Mouse (Mus musculus) yolk sac, embryonic 10.5 days (tissue): ENCODE results near the gene Slc9a8.

Experiments used
- DNase-seq: peaks from one replicate; pipeline ENCODE4 v3.0.0-alpha.2; 2017; ENCODE audit warnings: low spot score

Slc9a8 gene

DNA sequence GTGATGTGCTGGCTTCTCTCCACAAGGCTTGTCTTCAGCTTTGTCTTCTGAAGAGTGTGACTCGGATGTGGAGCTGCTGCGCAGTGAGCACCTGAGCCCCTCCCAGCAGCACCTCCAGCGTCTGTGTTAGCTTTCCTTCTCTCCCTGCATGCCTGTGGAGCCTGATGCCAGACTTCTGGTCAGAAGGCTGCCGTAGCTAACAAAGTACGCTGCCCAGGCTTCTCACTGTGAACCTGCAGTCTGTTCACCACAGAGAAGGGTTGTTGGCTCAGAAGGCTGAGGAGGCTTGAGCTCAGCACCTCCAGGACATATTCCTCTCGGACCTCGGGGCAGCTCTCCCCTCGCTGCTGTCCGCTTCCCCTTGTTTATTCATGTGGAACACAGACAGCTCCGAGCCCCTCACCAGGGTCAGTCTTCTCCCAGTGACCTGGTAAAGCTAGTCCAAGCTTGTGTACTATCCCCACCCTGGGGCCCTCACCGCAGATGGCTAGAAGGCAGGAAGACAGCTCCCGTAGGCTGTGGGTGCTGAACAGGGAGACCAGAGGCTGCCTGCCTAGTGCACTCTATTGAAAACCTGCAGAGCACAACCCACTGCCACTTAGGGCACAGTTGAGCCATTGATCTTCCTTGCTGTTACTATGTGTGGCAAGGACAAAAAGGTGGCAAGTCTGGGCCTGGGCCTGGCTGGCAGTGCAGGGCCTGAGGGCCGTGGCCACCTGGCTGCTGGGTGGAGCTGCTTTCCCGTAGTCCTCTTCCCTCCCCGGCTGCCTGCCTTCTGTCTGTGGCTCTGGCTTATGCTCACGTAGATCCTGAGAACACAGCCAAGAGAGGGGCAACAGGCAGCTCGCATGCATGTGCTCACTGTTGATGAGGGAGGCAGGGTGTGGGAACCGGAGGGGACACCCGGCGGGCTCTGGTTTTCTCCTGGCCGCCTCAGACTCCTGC is 28.1 kb downstream of the Slc9a8 start:
- DNase-seq, result no peak

DNA sequence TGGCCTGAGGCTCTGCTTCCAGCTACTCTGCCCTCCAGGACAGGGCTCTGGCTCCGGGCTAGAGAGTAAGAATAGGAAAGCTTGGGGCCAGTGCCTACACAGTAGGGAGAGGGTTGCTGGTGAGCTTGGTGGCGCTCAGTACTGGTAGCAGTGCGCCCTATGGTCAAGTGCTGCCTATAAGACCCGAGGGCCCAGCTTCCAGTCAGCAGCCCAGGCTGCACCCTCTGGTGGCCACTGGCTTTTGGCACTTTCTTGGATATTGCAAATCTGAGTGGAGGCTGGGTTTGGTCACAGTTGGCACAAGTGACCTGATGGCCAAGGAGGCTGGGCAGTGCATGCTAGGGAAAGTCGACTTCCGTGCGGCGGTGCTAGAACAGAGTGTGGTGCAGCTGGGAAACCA is 29.1 kb downstream of the Slc9a8 start:
- no peak for DNase-seq

DNA sequence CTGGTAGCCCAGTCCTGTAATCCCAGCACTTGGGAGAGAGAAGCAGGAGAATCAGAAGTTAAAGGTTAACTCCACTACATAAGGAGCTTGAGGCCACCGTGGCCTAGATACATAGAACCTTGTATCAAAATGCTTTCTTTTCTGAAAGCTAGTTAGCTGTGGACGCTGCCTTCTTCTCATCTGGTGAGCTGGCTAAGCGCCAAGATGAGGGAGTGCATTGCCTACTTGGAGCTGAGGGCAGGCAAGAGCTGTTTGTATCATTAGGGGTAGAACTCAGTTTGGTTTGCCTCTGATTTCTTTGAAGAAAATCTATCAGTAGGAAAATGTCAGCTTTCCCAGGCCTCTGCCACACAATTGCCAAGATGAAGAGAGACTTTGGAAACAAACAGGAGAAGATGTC is 32.3 kb downstream of the Slc9a8 start:
- no peak for DNase-seq

DNA sequence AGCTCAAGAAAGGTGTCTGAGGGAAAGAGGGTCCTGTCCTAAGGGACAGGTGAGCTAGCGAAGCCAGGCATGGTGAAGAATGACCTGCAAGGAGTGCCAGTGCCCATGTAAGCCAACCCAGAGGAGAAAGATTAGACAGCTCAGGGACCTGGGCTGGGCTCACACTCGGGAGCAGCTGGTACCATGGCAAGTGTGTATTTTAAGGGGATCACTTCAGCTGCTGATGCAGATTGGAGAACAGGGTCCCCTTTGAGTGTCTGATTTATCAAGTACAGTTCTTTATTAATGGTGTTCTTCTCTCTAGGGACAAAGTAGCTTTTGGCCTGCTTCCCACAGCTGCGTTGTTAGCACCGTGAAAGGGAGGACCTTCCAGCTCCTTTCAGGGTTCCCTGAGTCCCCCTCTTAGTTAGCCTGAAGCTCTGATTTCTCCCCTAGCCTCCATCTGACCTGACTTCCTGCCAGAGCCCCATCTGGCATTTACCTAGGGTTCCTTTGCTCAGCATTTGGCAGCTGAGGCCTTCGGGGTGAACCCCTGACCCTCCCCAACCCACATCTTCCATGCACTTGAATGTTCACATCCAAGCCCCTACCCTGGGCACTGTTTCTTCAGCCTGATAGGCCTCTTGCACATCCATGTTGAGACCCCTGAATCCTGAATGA is 35.0 kb downstream of the Slc9a8 start:
- no peak for DNase-seq

DNA sequence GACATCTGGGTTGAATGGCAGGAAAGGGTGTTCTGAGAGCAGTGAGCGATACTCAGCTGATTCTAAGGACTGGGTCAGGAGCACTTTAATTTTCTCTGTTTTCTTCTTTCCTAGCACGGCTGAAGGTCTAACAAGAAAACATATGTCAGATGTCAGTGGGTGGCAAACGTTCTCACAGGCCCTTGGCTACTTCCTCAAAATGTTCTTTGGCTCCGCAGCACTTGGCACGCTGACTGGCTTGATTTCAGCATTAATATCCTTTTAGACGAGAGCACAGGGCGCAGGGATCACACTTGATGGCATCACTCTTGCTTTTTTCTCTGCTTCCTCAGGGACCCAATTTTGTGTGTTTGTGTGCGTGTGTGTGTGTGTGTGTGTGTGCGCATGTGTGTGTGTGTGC is 35.7 kb downstream of the Slc9a8 start:
- no peak for DNase-seq

DNA sequence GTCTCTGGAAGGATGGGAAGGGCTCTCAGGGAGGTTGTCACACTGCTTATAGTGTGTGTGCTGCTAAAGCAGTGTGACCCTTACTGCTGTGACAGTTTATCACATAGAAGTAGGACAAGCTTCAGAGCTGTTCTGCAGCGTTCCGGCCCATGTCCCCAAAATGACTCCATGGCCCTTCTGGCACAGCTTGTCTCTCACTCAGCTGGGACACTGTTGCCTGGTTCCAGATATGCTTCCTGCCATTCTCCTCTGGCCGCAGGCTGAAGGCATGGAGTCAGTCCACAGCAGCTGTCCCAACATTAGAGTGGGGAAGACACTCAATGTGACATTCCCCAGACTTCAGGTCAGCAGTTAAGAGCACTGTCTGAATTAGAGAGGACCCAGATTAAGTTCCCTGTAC is 37.0 kb downstream of the Slc9a8 start:
- no peak for DNase-seq

DNA sequence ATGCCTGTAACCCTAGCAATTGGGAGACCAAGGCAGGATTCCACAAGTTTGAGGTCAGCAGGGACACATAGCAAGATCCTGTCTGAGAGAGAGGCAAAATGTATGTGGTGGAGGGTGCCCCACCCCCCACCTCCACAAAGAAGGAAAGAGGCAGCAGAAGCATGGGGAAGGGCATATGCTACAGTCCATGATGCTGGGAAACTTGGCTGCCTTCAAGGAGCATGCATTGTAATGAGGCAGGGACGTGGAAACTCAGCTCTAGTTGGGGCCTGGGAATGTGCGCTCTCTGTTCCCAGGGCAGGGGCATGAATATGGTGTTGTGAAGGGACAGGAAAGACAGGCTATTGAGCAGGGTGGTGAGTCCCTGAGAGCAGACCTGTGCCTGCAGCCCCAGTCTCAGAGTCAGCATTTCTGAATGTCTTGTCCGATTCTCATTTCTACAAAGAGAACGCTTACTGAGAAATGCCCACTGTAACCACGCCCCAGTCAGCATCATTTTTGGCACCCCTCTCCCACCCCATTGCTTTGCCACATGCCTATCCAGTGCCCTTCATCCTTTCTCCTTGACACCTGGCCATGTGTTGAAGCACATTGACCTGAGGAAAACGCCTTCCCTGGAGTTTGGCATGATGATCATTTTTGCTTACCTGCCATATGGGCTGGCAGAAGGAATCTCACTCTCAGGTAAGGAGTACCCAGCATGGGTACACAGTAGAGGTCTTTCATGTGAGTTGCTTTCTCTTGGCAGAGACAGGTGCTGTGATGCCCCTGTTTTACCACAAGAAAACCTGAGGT is 37.8 kb downstream of the Slc9a8 start:
- no peak for DNase-seq

DNA sequence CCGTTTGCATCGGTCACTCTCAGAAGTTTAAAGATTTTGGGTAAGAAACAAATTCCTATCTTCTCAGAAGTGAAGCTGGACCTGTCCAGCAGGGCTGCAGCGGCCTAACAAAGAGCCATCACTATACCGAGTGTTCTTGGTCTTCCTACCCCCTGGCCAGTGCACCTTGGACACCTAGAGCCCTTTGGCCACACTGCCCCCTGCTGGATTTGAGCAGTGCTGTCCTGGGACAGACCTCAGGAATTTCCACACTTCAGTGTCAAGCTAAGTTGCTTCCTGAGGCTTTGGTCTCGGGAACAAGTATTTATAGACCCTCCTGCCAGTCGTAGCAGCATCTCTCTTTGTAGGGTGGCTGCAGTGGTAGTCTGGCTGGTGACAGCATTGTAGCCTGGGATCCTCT is 41.4 kb downstream of the Slc9a8 start:
- peak; percentile 51 for DNase-seq

DNA sequence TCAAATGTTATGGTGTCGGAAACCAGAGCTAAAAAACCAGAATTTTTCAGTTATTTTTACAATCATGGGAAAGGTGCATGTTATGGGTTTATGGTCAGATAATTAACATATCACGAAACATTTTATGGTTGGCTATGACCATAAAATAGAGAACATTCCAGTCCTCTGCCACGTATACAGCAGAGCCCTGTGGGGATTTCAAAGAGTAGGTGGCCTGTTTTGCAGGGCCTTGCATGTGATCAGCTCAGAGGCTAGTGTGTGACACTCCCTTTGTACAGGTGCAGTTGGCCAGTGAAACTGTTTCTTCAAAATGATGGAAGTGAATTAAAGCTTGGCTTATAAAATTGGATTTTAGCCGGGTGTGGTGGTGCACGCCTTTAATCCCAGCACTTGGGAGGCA is 42.3 kb downstream of the Slc9a8 start:
- no peak for DNase-seq

DNA sequence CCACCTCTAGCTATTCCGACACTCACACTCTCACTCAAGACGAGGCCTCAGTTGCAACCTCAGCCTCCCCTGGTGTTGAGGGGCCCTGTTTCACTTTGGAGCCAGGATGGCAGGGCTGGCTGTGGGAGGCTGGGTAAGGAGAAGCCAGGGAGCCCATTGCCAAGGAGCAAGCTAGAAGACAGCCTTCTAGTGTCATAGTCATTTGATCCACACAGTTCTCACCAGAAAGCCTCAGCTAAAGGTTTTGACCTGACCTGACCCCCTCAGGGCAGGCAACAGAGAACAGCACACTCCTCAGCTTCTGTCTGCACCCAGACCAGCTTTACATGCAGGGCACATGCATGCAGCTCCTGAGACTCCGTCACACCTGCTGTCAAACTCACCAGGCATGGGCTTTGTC is 44.4 kb downstream of the Slc9a8 start:
- no peak for DNase-seq

DNA sequence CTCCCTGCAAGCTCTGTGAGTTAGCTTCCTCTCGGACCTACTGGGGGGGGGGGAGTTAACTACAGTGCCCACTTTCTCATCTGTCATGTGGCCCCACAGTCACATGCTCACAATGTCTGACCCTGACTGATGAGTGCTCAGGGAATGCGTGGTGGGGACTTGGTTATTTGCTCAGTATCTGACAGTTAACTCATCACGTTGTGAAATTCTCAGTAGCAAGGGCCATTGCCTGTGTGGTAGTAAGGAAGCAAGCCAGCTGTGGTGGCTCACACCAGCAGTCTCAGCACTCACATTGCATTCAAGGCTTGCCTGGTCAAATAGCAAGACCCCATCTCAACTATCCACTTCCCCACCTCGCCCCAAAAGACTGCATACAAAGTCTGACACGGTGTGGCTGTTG is 45.7 kb downstream of the Slc9a8 start:
- peak; percentile 32 for DNase-seq

DNA sequence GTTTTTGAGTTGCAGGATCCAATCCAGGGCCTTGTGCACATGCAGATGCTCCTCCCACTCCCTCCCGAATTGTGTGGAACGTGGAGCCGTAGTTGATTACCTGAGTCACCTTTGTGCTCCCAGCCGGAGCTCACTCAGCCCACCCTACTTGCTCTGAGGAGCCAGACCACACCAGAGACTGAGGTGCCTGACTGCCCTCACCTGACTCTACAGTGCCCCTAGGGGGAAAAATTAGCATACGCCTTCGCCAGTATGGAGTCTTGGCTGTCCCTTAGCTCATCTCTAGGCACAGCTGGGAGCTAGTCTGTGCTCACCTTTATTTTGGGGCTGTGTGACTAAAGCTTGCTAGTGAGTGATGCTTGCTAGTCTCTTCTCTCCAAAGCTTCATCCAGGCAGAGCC is 46.9 kb downstream of the Slc9a8 start:
- DNase-seq, result no peak

DNA sequence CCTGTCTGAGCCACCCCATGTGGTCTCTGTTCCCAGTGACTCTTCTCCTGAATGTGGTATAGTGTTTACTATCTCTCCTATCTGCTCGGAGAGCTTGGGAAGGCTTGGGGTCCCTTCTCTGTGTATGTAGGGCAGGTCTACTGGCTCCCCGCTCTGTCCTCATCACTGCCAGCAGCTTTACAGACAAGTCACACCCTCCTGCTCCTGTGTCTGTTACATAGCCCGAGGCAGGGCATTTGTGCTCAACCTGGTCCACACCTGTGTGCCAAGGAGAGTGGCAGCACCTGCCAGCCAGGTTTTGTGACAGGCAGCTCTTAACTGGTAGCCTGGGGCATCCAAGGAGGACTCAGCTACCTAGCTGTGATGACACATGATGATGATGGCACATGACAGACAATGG is 49.1 kb downstream of the Slc9a8 start:
- no peak for DNase-seq

DNA sequence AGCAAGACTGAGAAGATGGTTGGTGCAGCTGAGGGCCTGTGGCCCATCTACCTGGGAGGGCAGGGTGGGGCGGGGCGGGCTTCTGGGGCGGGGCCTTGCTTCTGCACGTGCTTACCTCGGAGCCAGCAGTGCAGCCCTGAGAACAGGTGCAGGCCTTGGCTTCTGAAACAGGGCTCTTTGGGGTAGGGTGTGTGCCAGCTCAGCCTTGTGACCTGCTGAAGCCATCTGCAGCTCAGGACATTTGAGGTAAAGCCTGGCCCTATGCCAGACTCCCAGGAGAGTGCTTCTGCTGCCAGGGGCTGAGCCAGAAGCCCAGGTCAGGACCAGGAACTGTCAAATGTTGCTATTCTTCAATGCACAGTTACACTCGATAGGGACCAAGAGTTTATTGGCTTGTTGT is 50.1 kb downstream of the Slc9a8 start:
- DNase-seq, result no peak

DNA sequence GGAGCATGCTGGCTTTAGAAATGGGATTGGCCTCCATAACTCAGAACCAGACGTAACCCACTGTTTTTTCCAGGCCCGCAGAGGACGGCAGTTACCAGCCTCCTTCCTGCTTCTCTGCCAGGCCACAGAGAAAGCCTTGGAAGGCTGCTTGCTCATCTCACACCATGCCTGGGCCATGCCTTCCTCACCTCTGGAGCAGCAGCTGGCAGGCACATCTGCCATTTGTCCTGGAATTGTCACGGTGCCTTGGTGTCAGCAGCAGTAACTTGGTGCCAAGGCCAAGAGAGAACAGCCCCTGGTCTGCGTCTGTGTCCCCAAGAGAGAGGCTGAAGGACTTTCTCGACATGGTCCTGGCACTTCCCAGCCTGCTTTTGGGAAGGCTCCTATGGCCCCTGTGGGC is 52.7 kb downstream of the Slc9a8 start:
- no peak for DNase-seq

DNA sequence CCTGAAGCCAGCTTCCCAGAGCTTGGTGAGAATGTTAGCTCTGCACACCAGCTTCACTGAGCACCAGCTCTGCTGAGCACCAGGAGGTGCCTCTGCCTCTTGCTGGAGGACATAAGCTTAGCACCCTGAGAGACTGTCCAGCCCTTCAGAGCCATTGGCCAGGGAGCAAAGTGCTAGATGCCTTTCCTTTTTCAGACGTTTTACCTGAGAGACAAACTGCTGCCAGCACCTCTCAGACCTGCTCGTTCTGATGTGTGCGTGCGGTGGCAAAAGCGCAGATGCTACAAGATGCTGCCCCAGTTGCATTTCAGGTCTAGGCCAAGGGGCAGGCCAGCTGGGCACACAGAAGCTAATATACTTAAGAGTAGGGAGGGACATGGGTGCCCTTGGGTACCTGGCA is 54.1 kb downstream of the Slc9a8 start:
- DNase-seq, result no peak

DNA sequence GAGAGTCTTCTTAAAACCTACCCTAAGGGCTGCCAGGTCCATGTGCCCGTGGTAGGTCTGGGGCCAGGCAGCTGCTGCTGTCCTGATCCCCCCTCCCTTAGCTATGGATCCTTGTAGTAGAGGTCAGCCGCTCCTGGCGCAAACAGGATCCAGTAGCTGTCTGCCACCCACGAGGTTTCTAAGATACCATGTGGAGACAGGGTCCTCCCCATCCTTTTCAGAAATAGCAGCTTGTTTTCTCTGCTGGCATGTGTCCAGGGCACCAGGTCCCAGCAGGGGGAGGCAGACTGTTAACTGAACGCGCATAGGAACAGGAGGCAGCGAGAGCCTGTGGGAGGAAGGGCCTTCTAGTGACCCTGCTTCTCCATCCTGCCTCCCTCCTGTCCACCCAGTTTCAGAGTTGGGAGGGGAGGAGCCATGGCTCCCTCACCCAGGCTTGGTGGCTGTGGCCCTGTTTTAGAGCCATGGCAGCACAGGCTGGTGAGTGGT is 54.7 kb downstream of the Slc9a8 start:
- no peak for DNase-seq

DNA sequence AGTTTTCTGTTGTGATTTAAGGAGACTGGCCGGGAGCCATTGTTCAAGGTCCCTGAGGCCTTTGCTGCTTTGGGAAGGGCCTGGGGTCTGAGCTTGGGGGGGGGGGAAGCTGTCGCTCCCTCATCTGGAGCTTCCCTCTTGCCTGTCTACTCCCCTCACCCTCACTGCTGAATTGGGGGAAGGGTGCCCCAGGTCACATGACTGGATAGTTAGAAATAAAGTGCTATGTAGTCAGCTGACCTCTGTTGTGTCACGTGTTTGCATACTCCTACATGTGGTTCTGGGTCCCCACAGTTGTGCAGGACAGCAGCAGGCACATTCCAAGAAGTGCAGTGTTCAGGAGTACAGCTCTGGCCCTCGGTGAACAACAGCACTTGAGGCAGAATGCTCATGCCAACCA is 55.2 kb downstream of the Slc9a8 start:
- DNase-seq, result no peak

DNA sequence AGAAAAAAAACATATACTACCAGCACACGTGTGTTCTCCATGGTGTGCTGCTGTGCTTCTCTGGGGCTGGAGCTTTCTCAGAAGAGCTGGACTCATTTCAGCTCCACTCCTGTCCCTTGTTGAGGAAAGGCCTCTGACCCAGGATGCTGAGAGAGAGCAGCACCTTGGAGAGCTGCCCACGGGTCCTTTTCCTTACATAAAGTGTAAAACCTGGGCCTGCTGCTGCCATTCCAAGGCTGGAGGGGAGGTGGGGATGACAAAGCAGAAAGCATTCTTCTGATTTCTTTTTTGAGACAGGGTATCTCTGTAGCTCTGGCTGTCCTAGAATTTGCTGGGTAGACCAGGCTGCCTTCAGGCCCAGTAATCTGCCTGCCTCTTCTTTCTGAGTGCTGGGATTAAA is 56.6 kb downstream of the Slc9a8 start:
- peak; percentile 23 for DNase-seq

DNA sequence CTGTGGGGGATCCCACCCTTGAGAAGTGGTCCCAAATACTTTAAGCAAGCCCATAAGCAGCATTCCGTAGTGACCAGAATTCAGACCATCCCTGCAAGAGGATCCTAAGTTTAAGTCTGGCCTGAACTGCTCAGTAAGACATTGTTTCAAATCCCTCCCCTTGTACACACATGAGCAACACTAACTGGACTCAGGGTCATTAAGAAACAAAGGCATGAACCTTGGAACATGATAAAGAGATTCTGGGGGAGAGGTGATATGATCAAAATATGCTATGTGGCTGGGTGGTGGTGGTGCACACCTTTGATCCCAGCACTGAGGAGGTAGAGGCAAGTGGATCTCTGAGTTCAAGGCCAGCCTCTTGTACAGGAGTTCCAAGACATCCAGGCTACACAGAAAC is 58.0 kb downstream of the Slc9a8 start:
- DNase-seq, result no peak

DNA sequence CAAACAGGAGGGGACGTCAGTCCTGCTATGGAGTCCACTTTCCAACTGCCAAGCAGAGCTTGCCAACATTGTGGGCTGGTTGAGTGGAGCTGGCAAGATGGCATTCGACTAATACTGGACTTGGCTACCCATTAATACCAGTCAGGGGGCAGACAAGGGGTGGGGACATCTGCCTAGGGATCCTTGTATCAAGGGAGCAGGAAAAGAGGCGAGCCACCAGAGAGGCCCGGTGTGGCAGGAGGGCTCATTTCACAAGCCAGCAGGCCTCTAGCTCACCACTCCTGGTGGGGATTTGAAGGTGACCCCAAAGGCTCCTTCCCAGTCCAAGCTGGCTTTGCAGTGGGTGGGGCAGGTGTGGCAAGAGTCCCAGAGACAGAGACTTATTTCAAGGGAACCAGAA is 61.2 kb downstream of the Slc9a8 start:
- no peak for DNase-seq

DNA sequence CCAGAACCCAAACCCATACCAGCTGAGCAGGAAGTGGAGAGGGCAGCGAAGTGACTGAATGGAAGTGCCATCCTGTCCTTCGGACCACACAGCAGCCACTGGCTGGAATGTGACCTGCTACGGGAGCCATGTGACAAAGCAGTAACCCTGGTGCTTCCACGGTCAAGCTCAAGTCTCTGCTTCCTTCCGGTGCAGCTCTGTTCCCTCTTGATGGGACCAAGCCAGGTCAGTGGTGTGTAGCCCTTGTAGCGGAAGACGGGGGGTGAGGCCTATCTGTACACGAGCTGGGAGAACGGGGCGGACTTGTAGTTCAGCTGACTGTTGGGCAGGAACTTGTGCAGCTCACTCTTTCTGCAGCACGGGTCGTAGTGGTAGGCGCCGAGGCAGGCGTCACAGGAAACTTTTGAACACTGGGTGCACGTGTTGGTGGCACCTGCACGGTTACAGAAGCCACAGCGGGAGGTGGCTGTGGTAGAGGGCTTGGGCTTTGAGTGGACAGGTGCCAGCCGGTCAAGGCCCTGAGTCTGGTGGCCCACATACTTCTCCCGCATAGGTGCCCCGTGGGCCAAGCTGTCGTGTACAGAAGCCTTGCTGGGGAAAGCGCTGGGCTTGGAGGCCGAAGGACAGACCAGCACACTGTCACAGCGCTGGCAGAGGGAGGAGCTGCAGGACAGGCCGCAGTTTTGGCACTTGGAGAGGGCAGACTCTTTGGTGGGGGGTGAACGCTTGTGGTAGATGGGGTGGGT is 61.7 kb downstream of the Slc9a8 start:
- DNase-seq, result no peak
